Mouse (Mus musculus): ENCODE measurements around the gene Aff1. TPM values are rescaled to one million over a fixed set of nuclear protein-coding genes. Genes with fewer than 3 reads are reported as not detected.

Gene Aff1
- polyA plus RNA-seq, 1 experiment: 16.2 TPM

DNA sequence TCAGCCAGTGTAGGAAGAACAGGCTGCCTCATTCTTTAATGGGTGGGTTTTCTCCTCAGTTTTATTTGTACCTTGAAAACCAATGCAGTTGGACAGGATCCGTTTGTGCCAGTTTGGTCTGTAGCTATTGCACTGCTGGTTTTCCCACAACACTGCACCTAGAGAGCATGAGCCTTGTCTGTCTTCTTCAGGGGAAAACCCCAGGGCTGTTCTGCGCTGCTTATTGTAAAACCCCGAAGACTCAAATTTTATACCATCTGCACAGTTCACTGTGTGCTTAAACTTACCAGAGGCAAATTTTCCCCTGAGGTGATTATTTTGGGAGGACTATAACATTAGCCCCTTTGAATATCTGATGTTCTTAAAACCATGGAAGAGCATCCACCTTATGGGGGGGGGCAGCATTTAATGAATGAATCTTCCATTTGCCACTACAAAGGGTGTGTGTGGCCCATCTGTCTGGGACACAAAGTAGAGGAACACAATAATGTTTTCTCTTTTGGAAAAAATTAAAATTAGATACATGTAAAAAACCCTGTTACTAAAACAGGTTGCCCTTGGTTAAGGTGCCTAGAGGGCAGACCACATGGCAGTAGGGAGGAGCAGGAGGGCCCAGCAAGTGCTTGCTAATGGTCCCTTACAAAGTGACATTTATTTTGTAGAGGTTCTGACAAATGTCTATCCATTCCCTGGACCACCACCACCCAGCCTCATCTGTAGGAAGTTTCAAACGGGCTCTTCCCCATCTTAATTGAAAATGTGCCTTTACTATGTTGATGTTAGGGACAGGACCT, 160.8 kb downstream of the Aff1 start:
- no peak for TF ChIP-seq CTCF (IDR thresholded peaks at IDR 0.05; ENCODE audit: extremely low read depth, insufficient read depth, insufficient read length, insufficient replicate concordance)
- no peak for TF ChIP-seq POLR2A (IDR thresholded peaks at IDR 0.05; ENCODE audit: low read depth, low read length)
- Histone ChIP-seq H3K27ac (ENCODE audit: insufficient read depth, low read length) (no peak overlapping the region), H3K4me1 (ENCODE audit: control insufficient read depth, insufficient read depth, insufficient read length) (no peaks in the 10 kb centered on the region), H3K36me3 (ENCODE audit: control insufficient read depth, insufficient read depth, low read length) (peaks cover 35% of the 10 kb centered on the region), H3K4me3 (ENCODE audit: extremely low read depth, insufficient read depth, insufficient read length) (no peak overlapping the region), H3K27me3 (ENCODE audit: control insufficient read depth, insufficient read depth, low read length) (no peaks in the 10 kb centered on the region)
- WGBS: 64% methylated on average over 4 of the region's 4 CpGs
- DNase-seq (ENCODE audit: low read depth in 1 of 2, low spot score in 2 of 2): no peak

DNA sequence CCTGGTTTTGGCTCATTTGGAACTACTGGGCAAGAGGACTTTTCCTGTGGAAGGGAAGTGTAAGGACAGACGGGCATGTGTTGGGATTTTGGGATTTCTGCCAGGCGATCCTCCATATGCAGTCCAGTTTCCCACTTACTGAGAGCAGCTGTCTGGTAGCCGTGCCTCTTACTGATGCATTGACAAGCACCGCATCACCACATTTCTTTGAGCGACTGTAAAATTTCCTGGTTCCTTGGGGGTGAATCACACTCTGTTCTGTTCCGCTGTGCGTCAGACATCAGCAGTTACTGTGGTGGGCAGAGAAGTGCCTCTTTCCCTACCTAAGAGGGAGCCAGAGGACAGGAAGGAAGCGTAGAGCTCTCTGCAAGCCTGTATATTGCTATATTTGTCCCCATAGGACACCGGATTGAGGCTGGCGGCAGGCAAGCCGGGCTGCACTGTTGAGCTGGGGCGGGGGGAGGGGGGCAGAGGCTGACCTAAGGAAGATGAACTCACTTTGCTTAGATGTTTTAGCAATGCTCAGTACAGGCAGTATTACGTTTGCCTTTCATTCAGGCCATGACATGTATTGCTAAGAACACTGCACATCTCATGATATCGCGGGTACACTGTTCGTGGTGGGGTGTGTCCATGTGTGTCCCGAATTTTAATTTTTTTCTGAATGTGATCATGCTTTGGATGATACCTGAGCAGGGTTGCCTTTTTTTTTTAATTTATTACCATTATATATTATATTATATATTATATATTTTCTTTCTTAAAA, 162.1 kb downstream of the Aff1 start:
- Histone ChIP-seq H3K36me3 (ENCODE audit: control insufficient read depth, insufficient read depth, low read length) (peaks cover 23% of the 10 kb centered on the region), H3K4me3 (ENCODE audit: extremely low read depth, insufficient read depth, insufficient read length) (no peak overlapping the region), H3K27me3 (ENCODE audit: control insufficient read depth, insufficient read depth, low read length) (no peaks in the 10 kb centered on the region), H3K27ac (ENCODE audit: insufficient read depth, low read length) (no peak overlapping the region), H3K4me1 (ENCODE audit: control insufficient read depth, insufficient read depth, insufficient read length) (no peaks in the 10 kb centered on the region)
- no peak for DNase-seq (ENCODE audit: low read depth in 1 of 2, low spot score in 2 of 2)
- TF ChIP-seq POLR2A (IDR thresholded peaks at IDR 0.05; ENCODE audit: low read depth, low read length): no peak
- no peak for TF ChIP-seq CTCF (IDR thresholded peaks at IDR 0.05; ENCODE audit: extremely low read depth, insufficient read depth, insufficient read length, insufficient replicate concordance)
- 67% methylated on average over 17 of the region's 17 CpGs for WGBS

DNA sequence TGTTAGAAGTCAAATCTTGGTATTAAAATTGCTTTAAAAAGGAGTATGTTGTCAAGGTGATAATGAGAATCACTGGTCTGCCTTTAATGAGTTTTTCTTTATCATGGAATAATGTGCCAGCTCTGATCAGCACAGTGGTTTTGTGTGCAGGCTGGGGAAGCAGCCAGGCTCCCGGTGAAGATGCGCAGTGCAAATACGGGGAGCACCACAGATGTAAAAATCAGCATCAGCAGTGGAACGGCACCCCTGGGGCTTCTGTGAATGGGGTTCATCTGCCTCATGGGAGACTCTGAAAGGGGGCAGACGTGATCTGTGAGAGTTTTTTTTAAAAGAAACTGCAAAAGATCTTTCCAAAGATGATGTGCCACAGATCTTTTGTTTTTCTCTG, 162.6 kb downstream of the Aff1 start:
- Histone ChIP-seq H3K27ac (ENCODE audit: insufficient read depth, low read length) (no peak overlapping the region), H3K36me3 (ENCODE audit: control insufficient read depth, insufficient read depth, low read length) (peaks cover 17% of the 10 kb centered on the region), H3K4me1 (ENCODE audit: control insufficient read depth, insufficient read depth, insufficient read length) (no peaks in the 10 kb centered on the region), H3K27me3 (ENCODE audit: control insufficient read depth, insufficient read depth, low read length) (no peaks in the 10 kb centered on the region), H3K4me3 (ENCODE audit: extremely low read depth, insufficient read depth, insufficient read length) (no peak overlapping the region)
- 93% methylated on average over 5 of the region's 5 CpGs for WGBS
- DNase-seq (ENCODE audit: low read depth in 1 of 2, low spot score in 2 of 2): no peak
- no peak for TF ChIP-seq CTCF (IDR thresholded peaks at IDR 0.05; ENCODE audit: extremely low read depth, insufficient read depth, insufficient read length, insufficient replicate concordance)

DNA sequence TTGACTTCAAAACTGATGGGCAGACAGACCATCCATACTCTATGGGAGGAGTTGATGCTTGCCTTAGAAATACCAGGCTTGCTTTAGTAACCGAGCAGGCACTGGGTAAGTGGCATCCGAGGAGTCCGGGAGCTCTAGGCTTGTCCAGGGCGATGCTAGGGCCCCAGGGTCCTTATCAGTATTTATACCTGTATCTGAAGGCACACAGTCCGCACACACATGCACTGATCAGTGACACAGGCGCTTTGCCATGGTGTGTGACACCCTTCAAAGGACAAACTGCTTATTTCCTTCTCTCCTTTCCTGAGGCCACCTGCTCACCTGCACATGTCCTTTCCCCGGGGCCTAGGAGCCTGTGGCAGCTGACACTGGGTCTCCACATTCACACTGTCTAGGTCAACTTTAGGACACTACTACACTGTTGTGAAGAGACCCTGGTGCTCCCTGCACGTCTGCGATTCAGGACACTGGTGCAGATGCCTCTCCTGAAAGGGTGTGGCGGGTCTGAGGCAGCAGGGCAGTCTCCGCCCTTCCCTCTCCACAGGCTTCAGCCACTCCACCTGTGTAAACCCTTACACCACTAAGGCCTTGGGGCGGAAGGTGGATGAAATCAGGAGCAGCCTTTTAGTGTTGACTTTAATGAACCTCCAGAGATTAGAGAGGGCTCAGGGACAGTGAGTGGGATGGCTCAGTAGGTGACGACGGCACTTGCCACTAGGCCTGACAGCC, 163.5 kb downstream of the Aff1 start:
- Histone ChIP-seq H3K27me3 (ENCODE audit: control insufficient read depth, insufficient read depth, low read length) (no peaks in the 10 kb centered on the region), H3K4me3 (ENCODE audit: extremely low read depth, insufficient read depth, insufficient read length) (no peak overlapping the region), H3K27ac (ENCODE audit: insufficient read depth, low read length) (no peak overlapping the region), H3K36me3 (ENCODE audit: control insufficient read depth, insufficient read depth, low read length) (peaks cover 14% of the 10 kb centered on the region), H3K4me1 (ENCODE audit: control insufficient read depth, insufficient read depth, insufficient read length) (no peaks in the 10 kb centered on the region)
- no peak for DNase-seq (ENCODE audit: low read depth in 1 of 2, low spot score in 2 of 2)
- WGBS: 90% methylated on average over 14 of the region's 14 CpGs
- TF ChIP-seq CTCF (IDR thresholded peaks at IDR 0.05; ENCODE audit: extremely low read depth, insufficient read depth, insufficient read length, insufficient replicate concordance): no peak
- no peak for TF ChIP-seq POLR2A (IDR thresholded peaks at IDR 0.05; ENCODE audit: low read depth, low read length)

DNA sequence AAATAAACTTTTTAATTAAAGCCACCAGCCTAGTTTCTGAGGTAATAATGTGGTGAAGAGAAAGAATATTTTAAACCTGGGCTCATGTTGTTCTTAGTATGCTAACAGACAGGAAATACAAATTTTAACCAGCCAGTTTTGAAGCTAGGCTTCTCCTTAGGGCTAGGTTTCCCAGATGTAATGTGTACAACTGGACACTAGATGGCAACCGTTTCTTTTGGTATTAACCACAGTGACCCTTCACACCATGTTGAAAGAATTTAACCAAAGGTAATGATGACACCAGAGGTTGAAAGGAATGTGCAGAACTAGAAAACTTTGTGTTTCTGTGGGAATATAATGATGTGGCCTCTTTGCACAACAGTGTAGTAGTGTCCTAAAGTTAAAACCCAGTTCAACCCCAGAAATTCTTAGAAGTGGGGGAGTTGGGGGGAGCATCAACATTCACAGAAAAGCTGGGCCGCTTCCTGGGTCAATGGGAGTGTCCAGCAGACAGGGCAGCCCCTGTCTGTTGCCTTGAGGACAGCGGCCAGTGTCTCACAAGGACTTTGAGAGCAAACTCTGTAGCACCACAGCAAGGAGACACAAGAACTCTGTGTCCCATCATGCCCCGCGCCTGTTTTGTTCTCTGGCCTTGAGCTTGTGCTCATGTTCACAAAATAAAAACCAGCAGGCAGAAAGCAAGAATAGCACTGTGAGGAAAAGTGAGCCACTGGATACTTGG, 164.3 kb downstream of the Aff1 start:
- Histone ChIP-seq H3K4me1 (ENCODE audit: control insufficient read depth, insufficient read depth, insufficient read length) (no peaks in the 10 kb centered on the region), H3K27ac (ENCODE audit: insufficient read depth, low read length) (no peak overlapping the region), H3K36me3 (ENCODE audit: control insufficient read depth, insufficient read depth, low read length) (peaks cover 9% of the 10 kb centered on the region), H3K4me3 (ENCODE audit: extremely low read depth, insufficient read depth, insufficient read length) (no peak overlapping the region), H3K27me3 (ENCODE audit: control insufficient read depth, insufficient read depth, low read length) (no peaks in the 10 kb centered on the region)
- WGBS: 74% methylated on average over 5 of the region's 5 CpGs
- peak in 1 of 2 experiments; percentile 12 for DNase-seq (ENCODE audit: low read depth in 1 of 2, low spot score in 2 of 2)
- TF ChIP-seq CTCF (IDR thresholded peaks at IDR 0.05; ENCODE audit: extremely low read depth, insufficient read depth, insufficient read length, insufficient replicate concordance): no peak
- no peak for TF ChIP-seq POLR2A (IDR thresholded peaks at IDR 0.05; ENCODE audit: low read depth, low read length)

DNA sequence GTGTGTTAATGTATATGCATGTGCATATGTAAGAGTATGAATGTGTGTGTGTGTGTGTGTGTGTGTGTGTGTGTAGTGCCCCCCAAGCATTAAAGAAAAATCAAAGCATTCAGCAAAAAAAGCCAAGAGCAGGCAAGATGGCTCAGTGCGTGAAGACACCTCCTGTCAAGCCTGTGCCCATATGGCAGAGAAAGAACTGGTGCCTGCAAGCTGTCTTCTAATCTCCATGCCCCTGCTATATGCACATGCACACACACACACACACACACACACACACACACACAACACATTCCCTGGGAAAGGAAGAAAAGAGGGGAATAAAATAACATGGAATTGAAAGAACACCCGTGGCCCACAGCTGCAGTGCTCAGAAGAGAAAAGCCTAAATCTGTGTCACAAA, 165.0 kb downstream of the Aff1 start:
- H3K4me3 ChIP-seq (ENCODE audit: extremely low read depth, insufficient read depth, insufficient read length): no peak overlapping the region
- DNase-seq (ENCODE audit: low read depth in 1 of 2, low spot score in 2 of 2): no peak
- no peaks in the 10 kb centered on the region for H3K27me3 ChIP-seq (ENCODE audit: control insufficient read depth, insufficient read depth, low read length)
- peaks cover 4% of the 10 kb centered on the region for H3K36me3 ChIP-seq (ENCODE audit: control insufficient read depth, insufficient read depth, low read length)
- no peak for TF ChIP-seq POLR2A (IDR thresholded peaks at IDR 0.05; ENCODE audit: low read depth, low read length)
- no peak for TF ChIP-seq CTCF (IDR thresholded peaks at IDR 0.05; ENCODE audit: extremely low read depth, insufficient read depth, insufficient read length, insufficient replicate concordance)
- WGBS: 89% methylated on average over 2 of the region's 2 CpGs
- H3K4me1 ChIP-seq (ENCODE audit: control insufficient read depth, insufficient read depth, insufficient read length): no peaks in the 10 kb centered on the region
- H3K27ac ChIP-seq (ENCODE audit: insufficient read depth, low read length): no peak overlapping the region

Data from spleen, adult 2 months (tissue).